Mouse (Mus musculus) limb, embryonic 14.5 days (tissue): ENCODE measurements around the gene Nfyc. TPM values are rescaled to one million over a fixed set of nuclear protein-coding genes. Genes with fewer than 3 reads are reported as not detected.

Source experiments
- ATAC-seq: fragments of 200-750 bp; cut with Nextera tagmentation; 2 replicates; pipeline ENCODE4 v1.8.0; 2017; ENCODE audit warnings: low read depth, moderate number of reproducible peaks, moderate TSS enrichment; ENCODE audit not compliant: low FRiP score
- DNase-seq: peaks from one replicate; pipeline ENCODE4 v3.0.0-alpha.2; 2015; ENCODE audit warnings: low spot score
- H3K27ac ChIP-seq: fragments of 300-500 bp; sonication (generic); replicated peaks from 2 replicates; pipeline ENCODE4 v1.5.1; 2014; ENCODE audit warnings: low read depth, mild to moderate bottlenecking, low read length, moderate library complexity, mixed read lengths
- H3K27me3 ChIP-seq: fragments of 300-500 bp; sonication (generic); 2 replicates; pipeline ENCODE4 v1.6.1; 2014; ENCODE audit warnings: low read length, mixed read lengths; ENCODE audit not compliant: control insufficient read depth, insufficient read depth
- H3K36me3 ChIP-seq: fragments of 300-500 bp; sonication (generic); 2 replicates; pipeline ENCODE4 v1.6.1; 2014; ENCODE audit warnings: mild to moderate bottlenecking, low read length, moderate library complexity, mixed read lengths; ENCODE audit not compliant: control insufficient read depth, insufficient read depth
- H3K4me1 ChIP-seq: fragments of 300-500 bp; sonication (generic); 2 replicates; pipeline ENCODE4 v1.6.1; 2014; ENCODE audit warnings: antibody characterized with exemption, low read length, mixed read lengths; ENCODE audit not compliant: control insufficient read depth, insufficient read depth
- H3K4me2 ChIP-seq: fragments of 300-500 bp; sonication (generic); replicated peaks from 2 replicates; pipeline ENCODE4 v1.6.1; 2014; ENCODE audit warnings: low read depth, mild to moderate bottlenecking, low read length, moderate library complexity; ENCODE audit not compliant: severe bottlenecking
- H3K4me3 ChIP-seq: fragments of 300-500 bp; sonication (generic); replicated peaks from 2 replicates; pipeline ENCODE4 v1.5.1; 2014; ENCODE audit warnings: low read length
- H3K9ac ChIP-seq: fragments of 300-500 bp; sonication (generic); 2 replicates; pipeline ENCODE4 v1.6.1; 2014; ENCODE audit warnings: mild to moderate bottlenecking, low read depth, low read length, moderate library complexity; ENCODE audit not compliant: severe bottlenecking
- H3K9me3 ChIP-seq: fragments of 300-500 bp; sonication (generic); 2 replicates; pipeline ENCODE4 v1.6.1; 2016; ENCODE audit warnings: low read length; ENCODE audit not compliant: control insufficient read depth
- POLR2A ChIP-seq: fragments of 200-500 bp; IDR thresholded peaks from 2 replicates; pipeline ENCODE4 v1.8.0; 2012; ENCODE audit warnings: inconsistent platforms, mild to moderate bottlenecking, moderate library complexity, borderline replicate concordance; ENCODE audit not compliant: insufficient read depth, insufficient read length; ENCODE audit errors: extremely low read depth
- WGBS: fragments of 180-500 bp; shearing (Covaris S2); extraction: QIAGEN DNeasy Blood & Tissue Kit; methylation state at CpG from one replicate; pipeline ENCODE4 v1.1.7; 2014; 5-methylcytosine and 5-hydroxymethylcytosine counted together
- polyA plus RNA-seq, 2 experiments: library from polyadenylated mRNA; depleted of rRNA in 1 of 2; stranded (reverse) in 1 of 2; unstranded in 1 of 2; fragments of >200 nt; fragmentation: Nextera tagmentation in 1 of 2; extraction: Ambion mirVana in 1 of 2; gene quantifications; 2 replicates each; pipeline versions ENCODE4 v1.2.1 to v1.2.3; 2012 to 2014

Gene Nfyc
- polyA plus RNA-seq, 2 experiments: 108 to 170 TPM

DNA sequence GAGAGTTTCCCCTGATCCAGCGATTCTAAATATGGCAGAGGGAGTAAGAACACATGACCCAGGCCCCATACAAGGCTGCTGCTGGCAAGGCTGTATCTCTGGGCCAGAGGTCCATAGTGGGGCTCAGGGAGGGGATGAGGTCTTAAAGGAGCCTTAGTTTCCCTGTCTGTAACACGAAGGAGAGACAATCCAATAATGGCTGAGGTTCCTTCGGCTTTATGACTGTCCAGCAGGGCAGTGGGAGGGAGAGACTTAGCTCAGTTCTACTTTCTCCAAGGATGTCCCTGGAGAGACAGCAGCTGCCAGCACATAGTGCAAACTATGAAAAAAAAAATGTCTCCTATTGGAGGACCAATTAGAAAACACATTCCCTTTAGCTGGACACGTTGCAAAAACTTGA, 105.2 kb downstream of the Nfyc start:
- no peak for DNase-seq
- no peak overlapping the region for H3K27ac ChIP-seq
- no peak overlapping the region for H3K9ac ChIP-seq
- no peaks in the 10 kb centered on the region for H3K27me3 ChIP-seq
- no peak overlapping the region for H3K4me2 ChIP-seq
- no peak for TF ChIP-seq POLR2A
- 50% methylated on average over 4 of the region's 4 CpGs for WGBS
- no peaks in the 10 kb centered on the region for H3K9me3 ChIP-seq
- no peak overlapping the region for H3K4me3 ChIP-seq
- H3K36me3 ChIP-seq: no peaks in the 10 kb centered on the region
- no peak for ATAC-seq
- peaks cover 11% of the 10 kb centered on the region; the same call in 1 of the 2 replicates for H3K4me1 ChIP-seq

DNA sequence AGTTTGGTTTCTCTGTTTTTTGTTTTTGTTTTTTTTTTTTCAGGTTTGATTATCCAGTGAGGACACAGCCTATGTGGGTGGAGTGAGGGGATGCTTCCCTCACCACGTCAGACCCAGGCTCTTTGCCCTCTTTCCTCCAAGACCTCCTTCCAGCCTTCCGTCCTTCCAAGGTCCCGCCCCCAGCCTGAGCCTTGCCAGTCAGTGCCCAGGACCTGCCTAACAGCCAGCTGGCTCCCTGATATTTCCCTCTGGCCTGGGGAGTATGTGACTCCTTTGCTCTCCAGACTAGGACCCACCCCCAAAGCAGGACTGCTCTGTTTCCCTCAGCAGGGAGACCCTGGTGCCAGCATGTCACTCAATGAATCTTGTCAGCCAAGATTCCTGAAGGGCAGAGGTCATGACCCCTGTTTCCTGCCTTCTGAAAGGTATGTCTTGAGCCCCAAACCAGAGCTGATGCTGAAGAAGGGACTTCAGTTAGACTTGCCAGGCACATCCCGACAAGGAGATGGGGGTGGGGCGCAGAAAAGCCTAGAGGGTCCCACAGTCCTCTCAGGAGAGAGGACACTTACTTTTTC, 105.8 kb downstream of the Nfyc start:
- Histone ChIP-seq H3K4me2 (no peak overlapping the region), H3K9ac (no peak overlapping the region), H3K36me3 (no peaks in the 10 kb centered on the region), H3K27me3 (no peaks in the 10 kb centered on the region), H3K27ac (no peak overlapping the region), H3K4me1 (peaks cover 7% of the 10 kb centered on the region; the same call in 1 of the 2 replicates), H3K9me3 (no peaks in the 10 kb centered on the region), H3K4me3 (no peak overlapping the region)
- WGBS: 37% methylated on average over 5 of the region's 5 CpGs
- no peak for TF ChIP-seq POLR2A
- DNase-seq: no peak
- no peak for ATAC-seq

DNA sequence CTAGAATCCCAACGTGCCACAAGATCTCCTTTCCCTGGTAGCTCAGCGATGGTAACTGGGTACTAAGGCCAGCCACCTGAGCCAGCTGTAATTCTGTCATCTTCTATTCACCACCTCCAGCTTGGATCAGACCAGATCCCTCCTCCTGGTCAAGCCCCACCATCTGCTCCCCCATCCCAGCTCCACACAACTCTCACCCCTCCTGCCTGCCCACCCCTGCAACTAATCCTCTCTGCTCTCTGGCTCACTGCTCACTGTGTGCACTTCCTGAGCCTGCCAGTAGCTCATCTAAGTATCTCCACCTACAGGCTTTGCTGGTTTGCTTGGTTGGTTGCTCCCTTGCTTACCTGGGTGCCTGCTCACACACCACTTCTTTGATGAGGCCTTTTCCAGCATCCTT, 109.8 kb downstream of the Nfyc start:
- 68% methylated on average over 2 of the region's 2 CpGs for WGBS
- Histone ChIP-seq H3K27ac (no peak overlapping the region), H3K4me1 (peaks cover 2% of the 10 kb centered on the region; the same call in 1 of the 2 replicates), H3K4me3 (no peak overlapping the region), H3K27me3 (no peaks in the 10 kb centered on the region), H3K36me3 (no peaks in the 10 kb centered on the region), H3K4me2 (no peak overlapping the region), H3K9ac (no peak overlapping the region), H3K9me3 (no peaks in the 10 kb centered on the region)
- DNase-seq: no peak
- no peak for TF ChIP-seq POLR2A
- ATAC-seq: no peak

DNA sequence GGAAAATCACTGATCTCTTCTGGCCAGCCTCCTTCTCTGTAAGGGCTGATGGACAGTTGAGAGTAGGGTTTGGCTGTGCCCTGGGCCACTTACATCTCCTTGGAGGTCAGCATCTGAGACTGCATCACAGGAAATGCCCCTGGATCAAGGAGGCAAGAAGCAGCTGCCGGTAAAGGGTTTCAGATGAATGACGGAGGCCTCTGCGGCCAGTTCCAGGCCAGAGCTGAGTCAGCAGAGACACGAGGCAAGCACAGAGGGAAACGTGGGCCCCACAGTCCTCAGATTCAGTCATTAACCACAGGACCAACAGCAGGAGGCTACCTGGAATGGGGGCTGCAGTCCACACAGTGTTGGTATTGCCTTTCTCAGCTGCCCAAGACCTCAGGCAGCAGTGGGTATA, 112.2 kb downstream of the Nfyc start:
- no peak overlapping the region for H3K9ac ChIP-seq
- no peak for DNase-seq
- H3K4me3 ChIP-seq: no peak overlapping the region
- no peak for ATAC-seq
- H3K27ac ChIP-seq: no peak overlapping the region
- no peaks in the 10 kb centered on the region for H3K36me3 ChIP-seq
- H3K27me3 ChIP-seq: no peaks in the 10 kb centered on the region
- H3K9me3 ChIP-seq: no peaks in the 10 kb centered on the region
- no peak for TF ChIP-seq POLR2A
- H3K4me2 ChIP-seq: no peak overlapping the region
- WGBS: 20% methylated on average over 5 of the region's 5 CpGs
- H3K4me1 ChIP-seq: peaks cover 7% of the 10 kb centered on the region

DNA sequence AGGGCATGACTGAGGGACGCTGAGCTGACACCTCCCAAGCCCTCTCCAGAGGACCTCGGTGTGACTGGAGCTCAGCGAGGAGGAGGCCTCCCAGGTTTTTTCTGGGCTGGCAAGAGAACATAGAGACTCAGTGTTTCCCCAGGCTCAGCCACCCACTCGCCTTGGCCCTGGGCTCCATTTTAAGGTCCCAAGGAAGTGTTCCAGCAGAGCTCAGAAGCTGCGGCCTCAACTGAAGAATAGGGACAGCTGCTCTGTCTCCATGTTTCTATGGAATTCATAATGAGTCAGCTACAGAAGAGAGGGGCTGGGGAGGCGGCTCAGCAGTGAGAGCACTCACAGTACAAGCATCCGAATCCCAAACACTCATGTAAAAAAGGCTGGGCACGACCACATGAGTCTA, 113.8 kb downstream of the Nfyc start:
- no peak overlapping the region for H3K4me2 ChIP-seq
- WGBS: 69% methylated on average over 8 of the region's 8 CpGs

More for the DNA sequence above, 113.8 kb downstream of the Nfyc start:
- no peaks in the 10 kb centered on the region for H3K27me3 ChIP-seq
- no peak overlapping the region for H3K27ac ChIP-seq
- no peaks in the 10 kb centered on the region for H3K9me3 ChIP-seq
- TF ChIP-seq POLR2A: no peak
- ATAC-seq (no peak), DNase-seq (no peak)
- no peaks in the 10 kb centered on the region for H3K36me3 ChIP-seq
- H3K4me1 ChIP-seq: peaks cover 7% of the 10 kb centered on the region
- no peak overlapping the region for H3K4me3 ChIP-seq
- no peak overlapping the region for H3K9ac ChIP-seq
